Mouse (Mus musculus) CH12.LX (cell line): ENCODE results near the gene Tgif2.

Source experiments
- CHD2 ChIP-seq: IDR thresholded peaks from 2 replicates; pipeline ENCODE4 v1.6.1; 2011; ENCODE audit warnings: low read length, improper control_type of control experiment
- CTCF ChIP-seq, 2 experiments: IDR thresholded peaks in 1 of 2; conservative IDR thresholded peaks in 1 of 2; 2 replicates each; pipeline ENCODE4 v1.5.1; 2011 to 2012; ENCODE audit warnings: low read depth in 2 of 2, low read length in 2 of 2, improper control_type of control experiment in 1 of 2, inconsistent platforms in 1 of 2, mild to moderate bottlenecking in 1 of 2, moderate library complexity in 1 of 2
- EP300 ChIP-seq: IDR thresholded peaks from 2 replicates; pipeline ENCODE4 v1.6.1; 2011; ENCODE audit warnings: low read length, improper control_type of control experiment
- MAZ ChIP-seq: IDR thresholded peaks from 2 replicates; pipeline ENCODE4 v1.6.1; 2012; ENCODE audit warnings: low read depth, mild to moderate bottlenecking, inconsistent platforms, low read length, improper control_type of control experiment, moderate library complexity
- MXI1 ChIP-seq: IDR thresholded peaks from 2 replicates; pipeline ENCODE4 v1.6.1; 2011; ENCODE audit warnings: mild to moderate bottlenecking, low read depth, low read length, improper control_type of control experiment
- MYC ChIP-seq: IDR thresholded peaks from 2 replicates; pipeline ENCODE4 v1.6.1; 2011; ENCODE audit warnings: low read depth, mild to moderate bottlenecking, improper control_type of control experiment, low read length
- NELFE ChIP-seq: IDR thresholded peaks from 2 replicates; pipeline ENCODE4 v1.6.1; 2011; ENCODE audit warnings: low read depth, low read length, improper control_type of control experiment
- UBTF ChIP-seq: IDR thresholded peaks from 2 replicates; pipeline ENCODE4 v1.6.1; 2012; ENCODE audit warnings: low read depth, mild to moderate bottlenecking, inconsistent platforms, low read length, improper control_type of control experiment, moderate library complexity
- ZMIZ1 ChIP-seq: IDR thresholded peaks from 2 replicates; pipeline ENCODE4 v1.6.1; 2012; ENCODE audit warnings: low read depth, mild to moderate bottlenecking, inconsistent platforms, low read length, improper control_type of control experiment
- ZNF384 ChIP-seq: IDR thresholded peaks from 2 replicates; pipeline ENCODE4 v1.6.1; 2012; ENCODE audit warnings: low read depth, low read length, improper control_type of control experiment, inconsistent platforms

- TF ChIP-seq MYC (no peak), CTCF (conservative IDR thresholded peaks at IDR 0.05 in 1 of 2, IDR thresholded peaks at IDR 0.05 in 1 of 2; ENCODE audit: low read depth in 2 of 2, low read length in 2 of 2) (no peak), UBTF (no peak), NELFE (no peak), CHD2 (no peak), EP300 (no peak), ZNF384 (no peak), ZMIZ1 (no peak), MXI1 (no peak), MAZ (no peak)
Observed at GRCm38 (mm10) chr2:156816116-156816515, 23.7 kb upstream of the Tgif2 start.
